Comparison of ENCODE assay signal across 31 mouse cellular contexts in the genomic region with DNA sequence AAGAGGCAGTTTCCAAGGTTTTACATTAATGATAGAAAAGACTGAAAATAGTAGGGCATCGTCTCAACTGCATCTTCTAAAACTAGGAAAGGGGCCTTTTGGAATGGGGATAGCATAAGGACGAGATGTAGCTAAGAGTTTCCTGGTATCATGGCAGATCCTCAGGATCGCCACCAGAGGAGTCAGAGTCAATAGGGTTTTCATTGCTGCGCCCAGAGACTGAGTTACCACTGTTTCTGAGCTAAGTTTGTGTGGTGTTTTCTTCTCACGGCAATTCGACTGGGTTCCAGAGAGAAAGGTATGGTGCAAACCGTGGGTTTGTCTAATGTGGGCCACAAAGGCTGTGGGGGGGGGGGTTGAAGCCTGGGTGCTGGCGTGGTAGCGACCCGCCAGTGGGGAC. TPM values are rescaled to one million over a fixed set of nuclear protein-coding genes. Genes with fewer than 3 reads are reported as not detected.
"Had no signal": no experiment of that assay in that cellular context is flagged by ENCODE, and none has a peak within 500 bp of the region (broad histone marks: within the 10 kb centered on the region; RNA-seq: fewer than 3 reads in every experiment).

No protein-coding gene starts in this region.

- H3K27me3 ChIP-seq: heart, embryonic 13.5 days; heart, embryonic 15.5 days; hindbrain, embryonic 12.5 days; intestine, embryonic 15.5 days; limb, embryonic 12.5 days; liver, embryonic 13.5 days; liver, embryonic 15.5 days had no signal

- H3K9me3 ChIP-seq: heart, embryonic 13.5 days; heart, embryonic 15.5 days; hindbrain, embryonic 10.5 days; hindbrain, embryonic 12.5 days; intestine, embryonic 15.5 days; limb, embryonic 10.5 days; limb, embryonic 12.5 days; liver, embryonic 13.5 days; liver, embryonic 15.5 days had no signal

- H3K4me1 ChIP-seq: heart, embryonic 13.5 days; heart, embryonic 15.5 days; hindbrain, embryonic 10.5 days; hindbrain, embryonic 12.5 days; intestine, embryonic 15.5 days; limb, embryonic 10.5 days; limb, embryonic 12.5 days; liver, embryonic 13.5 days; liver, embryonic 15.5 days had no signal

- ATAC-seq: hindbrain, embryonic 16.5 days; inflammation-experienced regulatory T-cells, adult 6 months; intestine, embryonic 15.5 days; intestine, postnatal 0 days had no signal

- DNase-seq: gastrocnemius, adult 2 months; gastrocnemius, postnatal 10 days; gastrocnemius, postnatal 25 days; heart, adult 2 months; heart, postnatal 14 days; heart, postnatal 36 days; kidney, adult 18-20 months; kidney, adult 8-10 months; kidney, postnatal 10 days; kidney, postnatal 25 days; kidney, postnatal 4 days; liver; liver, embryonic 13.5 days had no signal

- H3K4me3 ChIP-seq: gastrocnemius, adult 2 months; heart, adult 2 months; heart, embryonic 13.5 days; heart, embryonic 15.5 days; hindbrain, embryonic 10.5 days; hindbrain, embryonic 12.5 days; intestine, embryonic 15.5 days; layer of hippocampus, adult 2 months; left cerebral cortex, adult 2 months; limb, embryonic 10.5 days; limb, embryonic 12.5 days; liver, embryonic 13.5 days; liver, embryonic 15.5 days had no signal

RNA-seq across cellular contexts. Expression of gene Pla2g10, which starts 26.1 kb away (rescaled TPM):
- total RNA-seq: gastrocnemius, adult 2 months; gastrocnemius, postnatal 10 days; gastrocnemius, postnatal 25 days; gastrocnemius, postnatal 4 days; granulocyte monocyte progenitor cell, adult 5-6 weeks; heart, adult 2 months; heart, postnatal 14 days; heart, postnatal 36 days; layer of hippocampus, adult 2 months; layer of hippocampus, postnatal 10 days; left cerebral cortex, adult 2 months; left cerebral cortex, postnatal 14 days; left cerebral cortex, postnatal 36 days had no signal
